Mouse (Mus musculus): Measurements from ENCODE around the gene Hs2st1.

- no peak for TF ChIP-seq CTCF (IDR thresholded peaks at IDR 0.05; ENCODE audit: low read depth)
- TF ChIP-seq EP300 (IDR thresholded peaks at IDR 0.05; ENCODE audit: low read depth) = no peak
Observed at GRCm38 (mm10) chr3:144506213-144506612, 63.8 kb downstream of the Hs2st1 start.
